In genomic region chr7:44955628-44956027, GRCm38 (mm10) we compare ENCODE assay signal across 11 mouse cellular contexts. TPM values are rescaled to one million over a fixed set of nuclear protein-coding genes. Genes with fewer than 3 reads are reported as not detected.
DNase-seq lines count a peak whose midpoint lies in the region; ATAC-seq and TF ChIP-seq lines count a peak whose summit lies in the region.
"Had no signal": no experiment of that assay in that cellular context is flagged by ENCODE, and none has a peak within 500 bp of the region (broad histone marks: within the 10 kb centered on the region; RNA-seq: fewer than 3 reads in every experiment).

No protein-coding gene starts in this region.

- H3K27ac ChIP-seq in heart, adult 2 months: no peak overlapping the region
- H3K27ac ChIP-seq in lung, postnatal 0 days (ENCODE audit: low read length): no peak overlapping the region
- H3K27ac ChIP-seq: lung, embryonic 15.5 days had no signal

- WGBS in heart, adult 2 months: 42% methylated on average over 5 of the region's 5 CpGs
- 42% methylated on average over 5 of the region's 5 CpGs for WGBS in lung, postnatal 0 days

- TF ChIP-seq POLR2A in heart, adult 2 months (IDR thresholded peaks at IDR 0.05; ENCODE audit: insufficient read depth, low read depth, low read length): no peak

- H3K9me3 ChIP-seq in lung, postnatal 0 days (ENCODE audit: low read length): no peaks in the 10 kb centered on the region
- no peaks in the 10 kb centered on the region for H3K9me3 ChIP-seq in G1E (replicated peaks)
- H3K9me3 ChIP-seq: lung, embryonic 15.5 days; neural tube, embryonic 15.5 days had no signal

- H3K4me2 ChIP-seq in lung, postnatal 0 days (replicated peaks; ENCODE audit: low read depth, low read length): no peak overlapping the region
- H3K4me2 ChIP-seq: lung, embryonic 15.5 days; neural tube, embryonic 15.5 days had no signal

- H3K9ac ChIP-seq in heart, adult 2 months (ENCODE audit: low read depth, low read length): no peak overlapping the region
- H3K9ac ChIP-seq in lung, postnatal 0 days (replicated peaks; ENCODE audit: low read depth): no peak overlapping the region
- H3K9ac ChIP-seq: lung, embryonic 15.5 days; neural tube, embryonic 15.5 days had no signal

- H3K4me1 ChIP-seq in heart, adult 2 months (ENCODE audit: control insufficient read depth, insufficient read depth, low read length): peaks cover 1% of the 10 kb centered on the region
- no peaks in the 10 kb centered on the region; the same call in 1 of the 2 replicates for H3K4me1 ChIP-seq in lung, postnatal 0 days (ENCODE audit: insufficient read depth, low read depth, low read length)
- peaks cover 50% of the 10 kb centered on the region for H3K4me1 ChIP-seq in G1E (ENCODE audit: insufficient read depth, low read depth, low read length)

- no peak for TF ChIP-seq EP300 in heart, adult 2 months (IDR thresholded peaks at IDR 0.05; ENCODE audit: insufficient read depth, low read depth, low read length)
- no peak for TF ChIP-seq EP300 in lung, postnatal 0 days (IDR thresholded peaks at IDR 0.05)

- no peak for DNase-seq in heart, adult 2 months
- no peak for DNase-seq in heart, postnatal 14 days
- DNase-seq in lung, postnatal 0 days (ENCODE audit: low spot score): peak; percentile 55
- no peak for DNase-seq in lung, adult 18-20 months
- no peak for DNase-seq in G1E (ENCODE audit: low spot score)
- DNase-seq in neural tube, embryonic 10.5 days (ENCODE audit: extremely low spot score, low spot score): no peak

- TF ChIP-seq CTCF in heart, adult 2 months (IDR thresholded peaks at IDR 0.05): peak; percentile 89
- TF ChIP-seq CTCF in lung, postnatal 0 days (IDR thresholded peaks at IDR 0.05): peak; percentile 67
- peak; percentile 50; the same call in 1 of the 2 replicates for TF ChIP-seq CTCF in G1E (IDR thresholded peaks at IDR 0.05; ENCODE audit: low read depth, low read length)

- ATAC-seq in lung, postnatal 0 days: no peak
- no peak for ATAC-seq in G1E (ENCODE audit: extremely low read depth, insufficient number of reproducible peaks, low FRiP score, poor library complexity, severe bottlenecking)
- ATAC-seq in megakaryocyte progenitor cell, adult 5-6 weeks (replicated peaks; ENCODE audit: poor library complexity): peak; percentile 19; the same call in 1 of the 2 replicates
- no peak for ATAC-seq in megakaryocyte, adult 5-6 weeks (ENCODE audit: poor library complexity, severe bottlenecking)

- no peaks in the 10 kb centered on the region for H3K27me3 ChIP-seq in heart, adult 2 months (ENCODE audit: control insufficient read depth, insufficient read depth, low read length)
- H3K27me3 ChIP-seq in lung, postnatal 0 days (replicated peaks; ENCODE audit: insufficient read depth, low read length): 0 out of 2 replicates have a peak, but pooled peaks cover 4% of the 10 kb centered on the region
- H3K27me3 ChIP-seq in G1E (ENCODE audit: insufficient read depth, low read length): peaks cover 33% of the 10 kb centered on the region

- intact Hi-C loops in heart, adult 2 months (cut with DNase I): loop anchor here (5.0 kb wide), 2 partner anchors 33 to 228 kb away; no protein-coding TSS in a partner anchor
- intact Hi-C loops in heart, postnatal 14 days (cut with DNase I): loop anchor here (5.0 to 10.0 kb wide), 2 partner anchors 33 to 231 kb away; no protein-coding TSS in a partner anchor

- H3K4me3 ChIP-seq in heart, adult 2 months: no peak overlapping the region
- no peak overlapping the region for H3K4me3 ChIP-seq in lung, postnatal 0 days (ENCODE audit: low read depth, low read length)
- H3K4me3 ChIP-seq in G1E (ENCODE audit: low read depth, low read length): no peak overlapping the region
- H3K4me3 ChIP-seq: lung, embryonic 15.5 days; neural tube, embryonic 15.5 days had no signal

- no peaks in the 10 kb centered on the region for H3K36me3 ChIP-seq in heart, adult 2 months (ENCODE audit: control insufficient read depth, insufficient read depth, low read length)
- no peaks in the 10 kb centered on the region for H3K36me3 ChIP-seq in lung, postnatal 0 days (ENCODE audit: insufficient read depth, low read length)
- H3K36me3 ChIP-seq in G1E (replicated peaks): no peaks in the 10 kb centered on the region
- H3K36me3 ChIP-seq: lung, embryonic 15.5 days had no signal

- H3K79me2 ChIP-seq in heart, adult 2 months (replicated peaks; ENCODE audit: control insufficient read depth, insufficient read depth, low read length): no peaks in the 10 kb centered on the region

RNA-seq across cellular contexts. Expression of gene Tsks, which starts 12.6 kb away (rescaled TPM):
- total RNA-seq in heart, adult 2 months (2021): not detected
- polyA plus RNA-seq in heart, adult 2 months (2012; rRNA removed): 0.26 and 1.5 TPM in 2 replicates
- total RNA-seq in heart, postnatal 14 days (2021): not detected
- 0.44 and 0.57 TPM in 2 replicates for polyA plus RNA-seq in lung, postnatal 0 days (2015; fragmentation: Nextera tagmentation; extraction: Ambion mirVana)
- not detected in 2 replicates for total RNA-seq in G1E (2014; fragmentation: Nextera tagmentation)
- total RNA-seq in G1E (2017): not detected in 2 replicates
- 0.29 and 0.44 TPM in 2 replicates for polyA plus RNA-seq in G1E (2012)
- total RNA-seq in megakaryocyte progenitor cell, adult 5-6 weeks (2015): not detected in 2 replicates
- total RNA-seq in megakaryocyte progenitor cell, adult 5-6 weeks (2017): not detected in 2 replicates
- total RNA-seq in megakaryocyte, adult 5-6 weeks (2015): not detected in 2 replicates
- total RNA-seq in megakaryocyte, adult 5-6 weeks (2017): not detected in 2 replicates
- polyA plus RNA-seq: heart, embryonic 14.5 days had no signal

RNA-seq across cellular contexts. Expression of gene Cpt1c, which starts 19.0 kb away (rescaled TPM):
- 1 to 10 TPM; 1.5 to 2.1 TPM for total RNA-seq in heart, adult 2 months (2021)
- 8.4 and 9.7 TPM in 2 replicates for polyA plus RNA-seq in heart, adult 2 months (2012; rRNA removed)
- 1 to 10 TPM; 3.1 to 3.5 TPM for total RNA-seq in heart, postnatal 14 days (2021)
- 5.4 and 5.6 TPM in 2 replicates for polyA plus RNA-seq in lung, postnatal 0 days (2015; fragmentation: Nextera tagmentation; extraction: Ambion mirVana)
- total RNA-seq in G1E (2014; fragmentation: Nextera tagmentation) (0.53 and 2.4 TPM in 2 replicates), G1E (2017) (0.11 and 0.23 TPM in 2 replicates)
- polyA plus RNA-seq in G1E (2012): 0.28 and 0.33 TPM in 2 replicates
- 0.42 and 0.54 TPM in 2 replicates for total RNA-seq in megakaryocyte progenitor cell, adult 5-6 weeks (2015)
- 0.25 and 1.6 TPM in 2 replicates for total RNA-seq in megakaryocyte progenitor cell, adult 5-6 weeks (2017)
- total RNA-seq in megakaryocyte, adult 5-6 weeks (2015): not detected in 2 replicates
- 0.12 TPM in 1 of 2 replicates, not detected in the other for total RNA-seq in megakaryocyte, adult 5-6 weeks (2017)

RNA-seq across cellular contexts. Expression of gene Ap2a1, which starts 26.3 kb away (rescaled TPM):
- total RNA-seq in heart, adult 2 months (2021): 10 to 100 TPM; 63.3 to 67.6 TPM
- 56.1 and 68.1 TPM in 2 replicates for polyA plus RNA-seq in heart, adult 2 months (2012; rRNA removed)
- total RNA-seq in heart, postnatal 14 days (2021): 10 to 100 TPM; 74.5 to 82.2 TPM
- 36.1 and 39.4 TPM in 2 replicates for polyA plus RNA-seq in lung, postnatal 0 days (2015; fragmentation: Nextera tagmentation; extraction: Ambion mirVana)
- total RNA-seq in G1E (2014; fragmentation: Nextera tagmentation) (68.8 and 98.0 TPM in 2 replicates), G1E (2017) (19.8 and 30.8 TPM in 2 replicates)
- 92.1 and 98.8 TPM in 2 replicates for polyA plus RNA-seq in G1E (2012)
- 36.1 and 40.4 TPM in 2 replicates for total RNA-seq in megakaryocyte progenitor cell, adult 5-6 weeks (2015)
- total RNA-seq in megakaryocyte progenitor cell, adult 5-6 weeks (2017): 25.8 and 39.8 TPM in 2 replicates
- 33.2 and 36.1 TPM in 2 replicates for total RNA-seq in megakaryocyte, adult 5-6 weeks (2015)
- 20.2 and 33.6 TPM in 2 replicates for total RNA-seq in megakaryocyte, adult 5-6 weeks (2017)

RNA-seq across cellular contexts. Expression of gene Prmt1, which starts 30.7 kb away (rescaled TPM):
- total RNA-seq in heart, adult 2 months (2021): 10 to 100 TPM; 85.4 to 98.0 TPM
- 96.7 and 139 TPM in 2 replicates for polyA plus RNA-seq in heart, adult 2 months (2012; rRNA removed)
- 100 to 1,000 TPM; 119 to 128 TPM for total RNA-seq in heart, postnatal 14 days (2021)
- 146 and 159 TPM in 2 replicates for polyA plus RNA-seq in lung, postnatal 0 days (2015; fragmentation: Nextera tagmentation; extraction: Ambion mirVana)
- total RNA-seq in G1E (2014; fragmentation: Nextera tagmentation) (165 and 169 TPM in 2 replicates), G1E (2017) (97.2 and 113 TPM in 2 replicates)
- polyA plus RNA-seq in G1E (2012): 89.5 and 105 TPM in 2 replicates
- total RNA-seq in megakaryocyte progenitor cell, adult 5-6 weeks (2015): 147 and 153 TPM in 2 replicates
- total RNA-seq in megakaryocyte progenitor cell, adult 5-6 weeks (2017): 113 and 135 TPM in 2 replicates
- total RNA-seq in megakaryocyte, adult 5-6 weeks (2015): 48.4 and 55.7 TPM in 2 replicates
- 40.0 and 42.9 TPM in 2 replicates for total RNA-seq in megakaryocyte, adult 5-6 weeks (2017)

RNA-seq across cellular contexts. Expression of gene Irf3, which starts 41.8 kb away (rescaled TPM):
- 10 to 100 TPM; 24.4 to 26.0 TPM for total RNA-seq in heart, adult 2 months (2021)
- 55.6 and 62.6 TPM in 2 replicates for polyA plus RNA-seq in heart, adult 2 months (2012; rRNA removed)
- total RNA-seq in heart, postnatal 14 days (2021): 10 to 100 TPM; 36.5 to 40.2 TPM
- 90.4 and 96.5 TPM in 2 replicates for polyA plus RNA-seq in lung, postnatal 0 days (2015; fragmentation: Nextera tagmentation; extraction: Ambion mirVana)
- 129 and 135 TPM in 2 replicates for total RNA-seq in G1E (2014; fragmentation: Nextera tagmentation)
- total RNA-seq in G1E (2017): 107 and 135 TPM in 2 replicates
- 65.6 and 87.1 TPM in 2 replicates for polyA plus RNA-seq in G1E (2012)
- total RNA-seq in megakaryocyte progenitor cell, adult 5-6 weeks (2015): 71.9 and 79.5 TPM in 2 replicates
- 70.4 and 89.4 TPM in 2 replicates for total RNA-seq in megakaryocyte progenitor cell, adult 5-6 weeks (2017)
- 60.8 and 76.8 TPM in 2 replicates for total RNA-seq in megakaryocyte, adult 5-6 weeks (2015)
- 84.8 and 89.4 TPM in 2 replicates for total RNA-seq in megakaryocyte, adult 5-6 weeks (2017)
